Comparison of ENCODE assay signal across 18 mouse cellular contexts in the genomic region with DNA sequence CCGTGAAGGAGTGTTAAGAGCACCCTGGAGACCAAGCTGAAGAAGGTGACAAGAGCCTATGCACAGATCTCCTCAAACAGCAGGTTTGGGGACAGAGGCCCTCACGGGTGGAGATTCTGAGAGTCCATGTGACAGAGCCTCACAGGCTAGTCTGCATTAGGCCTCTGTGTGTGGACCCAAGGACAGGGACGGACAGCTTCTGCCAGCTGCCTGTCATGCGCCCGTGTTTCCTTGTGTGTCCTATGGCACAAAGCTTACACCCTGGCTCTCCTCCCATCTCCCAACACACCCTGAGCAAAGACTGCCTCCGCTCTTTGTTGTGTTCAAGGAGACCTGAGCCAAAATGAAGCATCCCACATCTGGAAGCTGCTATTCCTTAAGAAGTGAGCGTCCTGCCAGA.
"Had no signal": no experiment of that assay in that cellular context is flagged by ENCODE, and none has a peak within 500 bp of the region (broad histone marks: within the 10 kb centered on the region; RNA-seq: fewer than 3 reads in every experiment).

No protein-coding gene starts in this region.

- H3K4me2 ChIP-seq: liver, embryonic 12.5 days; liver, embryonic 15.5 days; lung, embryonic 15.5 days; midbrain, embryonic 11.5 days; neural tube, embryonic 12.5 days; neural tube, embryonic 15.5 days; stomach, embryonic 15.5 days had no signal

- H3K36me3 ChIP-seq: liver, embryonic 12.5 days; liver, embryonic 15.5 days; lung, embryonic 15.5 days; neural tube, embryonic 12.5 days; neural tube, embryonic 15.5 days; stomach, embryonic 15.5 days had no signal

- H3K4me3 ChIP-seq: layer of hippocampus, adult 2 months; liver, embryonic 12.5 days; liver, embryonic 15.5 days; lung, embryonic 15.5 days; neural tube, embryonic 12.5 days; neural tube, embryonic 15.5 days; stomach, embryonic 15.5 days had no signal

- H3K27me3 ChIP-seq: liver, embryonic 12.5 days; liver, embryonic 15.5 days; lung, embryonic 15.5 days; neural tube, embryonic 12.5 days; neural tube, embryonic 15.5 days; stomach, embryonic 15.5 days had no signal

- DNase-seq: kidney, adult 2 months; layer of hippocampus, adult 9-11 months; lung, adult 18-20 months; lung, postnatal 4 days; midbrain, embryonic 14.5 days; right cerebral cortex, adult 18-20 months; right cerebral cortex, postnatal 14 days; right cerebral cortex, postnatal 4 days; thymus, postnatal 25 days had no signal

- H3K4me1 ChIP-seq: neural tube, embryonic 15.5 days; stomach, embryonic 15.5 days had no signal

- H3K9me3 ChIP-seq: liver, embryonic 12.5 days; liver, embryonic 15.5 days; lung, embryonic 15.5 days; neural tube, embryonic 12.5 days; neural tube, embryonic 15.5 days; stomach, embryonic 15.5 days had no signal

- H3K27ac ChIP-seq: kidney, postnatal 0 days; layer of hippocampus, adult 2 months; liver, embryonic 12.5 days; liver, embryonic 15.5 days; neural tube, embryonic 12.5 days; neural tube, embryonic 15.5 days had no signal

- ATAC-seq: liver, embryonic 12.5 days had no signal

- H3K9ac ChIP-seq: liver, embryonic 12.5 days; liver, embryonic 15.5 days; lung, embryonic 15.5 days; neural tube, embryonic 12.5 days; neural tube, embryonic 15.5 days; stomach, embryonic 15.5 days had no signal
